Mouse (Mus musculus) liver, embryonic 15.5 days (tissue): ENCODE measurements around the gene Shc2. TPM values are rescaled to one million over a fixed set of nuclear protein-coding genes. Genes with fewer than 3 reads are reported as not detected.

ENCODE experiments used
- ATAC-seq: fragments of 200-750 bp; cut with Nextera tagmentation; 2 replicates; pipeline ENCODE4 v1.8.0; 2017; ENCODE audit warnings: moderate number of reproducible peaks, mild to moderate bottlenecking, moderate library complexity; ENCODE audit not compliant: insufficient read depth
- H3K27ac ChIP-seq: fragments of 300-500 bp; sonication (generic); replicated peaks from 2 replicates; pipeline ENCODE4 v1.5.1; 2015; ENCODE audit warnings: mild to moderate bottlenecking, inconsistent platforms
- H3K27me3 ChIP-seq: fragments of 300-500 bp; sonication (generic); 2 replicates; pipeline ENCODE4 v1.6.1; 2015; ENCODE audit warnings: mild to moderate bottlenecking, inconsistent platforms
- H3K36me3 ChIP-seq: fragments of 300-500 bp; sonication (generic); replicated peaks from 2 replicates; pipeline ENCODE4 v1.6.1; 2015; ENCODE audit warnings: moderate library complexity, mild to moderate bottlenecking, inconsistent platforms
- H3K4me1 ChIP-seq: fragments of 300-500 bp; sonication (generic); replicated peaks from 2 replicates; pipeline ENCODE4 v1.6.1; 2015; ENCODE audit warnings: inconsistent platforms
- H3K4me2 ChIP-seq: fragments of 300-500 bp; sonication (generic); 2 replicates; pipeline ENCODE4 v1.6.1; 2015; ENCODE audit warnings: moderate library complexity, mild to moderate bottlenecking, inconsistent platforms
- H3K4me3 ChIP-seq: fragments of 300-500 bp; sonication (generic); replicated peaks from 2 replicates; pipeline ENCODE4 v1.5.1; 2015; ENCODE audit warnings: mild to moderate bottlenecking, inconsistent platforms
- H3K9ac ChIP-seq: fragments of 300-500 bp; sonication (generic); 2 replicates; pipeline ENCODE4 v1.6.1; 2015; ENCODE audit warnings: moderate library complexity, mild to moderate bottlenecking, inconsistent platforms
- H3K9me3 ChIP-seq: fragments of 300-500 bp; sonication (generic); replicated peaks from 2 replicates; pipeline ENCODE4 v1.6.1; 2016; ENCODE audit warnings: inconsistent platforms
- WGBS: fragments of 180-500 bp; shearing (Covaris S2); methylation state at CpG from one replicate; pipeline ENCODE4 v1.1.7; 2015; ENCODE audit warnings: mixed read lengths; ENCODE audit not compliant: insufficient replicate concordance; 5-methylcytosine and 5-hydroxymethylcytosine counted together
- polyA plus RNA-seq: library from polyadenylated mRNA; unstranded; fragments of >200 nt; fragmentation: Nextera tagmentation; extraction: Ambion mirVana; gene quantifications from 2 replicates; pipeline ENCODE4 v1.2.1, GENCODE M21; 2015

Gene Shc2
- polyA plus RNA-seq, 1 experiment from 2014 or later, result 0.10 TPM

DNA sequence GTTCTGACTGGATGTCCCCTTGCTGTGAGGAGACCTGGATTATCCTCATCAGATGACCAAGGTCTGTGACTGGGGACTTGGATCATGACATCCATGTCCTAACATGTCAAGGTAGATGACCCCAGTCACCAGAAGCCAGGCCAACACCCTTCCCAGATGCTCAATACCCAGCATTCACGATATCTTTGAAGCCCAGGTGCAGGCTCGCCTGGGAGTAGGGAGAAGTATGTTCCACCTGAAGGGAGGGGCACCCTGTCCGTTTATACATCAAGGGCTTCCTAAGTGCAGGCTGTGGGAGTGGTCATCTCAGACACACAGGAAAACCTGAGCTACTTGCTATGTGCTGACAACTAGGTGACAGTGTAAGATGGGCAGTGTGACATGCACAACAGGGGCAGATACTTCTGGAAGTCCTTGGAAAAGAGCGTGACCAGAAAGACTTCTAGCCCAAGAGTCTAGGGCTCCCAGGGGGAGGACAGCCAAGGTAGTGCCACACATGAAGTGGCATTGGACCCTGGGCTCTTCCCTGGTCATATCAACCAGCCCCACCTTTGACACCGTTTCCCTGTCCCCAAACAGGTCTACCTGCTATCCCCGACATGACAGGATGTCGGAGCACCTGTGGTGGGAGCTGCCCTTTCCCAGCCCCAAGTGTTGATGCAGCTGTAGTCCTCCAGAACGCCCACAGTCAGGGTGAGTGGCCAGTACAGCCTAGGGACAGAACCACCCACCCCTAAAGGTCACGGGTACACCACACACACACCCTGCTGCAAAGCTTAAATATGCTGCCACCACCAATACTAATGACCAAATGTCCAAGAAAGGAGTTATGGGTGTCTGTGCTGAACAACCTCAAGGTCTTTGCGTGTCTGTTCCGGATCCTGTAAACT lies 43.1 kb upstream of the Shc2 start:
- WGBS, result 28% methylated on average over 11 of the region's 11 CpGs
- peak; percentile 2; the same call in 1 of the 2 replicates for ATAC-seq
- H3K9me3 ChIP-seq, result no peaks in the 10 kb centered on the region
- peaks cover 24% of the 10 kb centered on the region for H3K36me3 ChIP-seq
- peak overlapping the region; percentile 99 for H3K27ac ChIP-seq
- peaks cover 45% of the 10 kb centered on the region for H3K4me1 ChIP-seq
- peak overlapping the region; percentile 89 for H3K4me2 ChIP-seq
- H3K4me3 ChIP-seq, result peak overlapping the region; percentile 72
- no peaks in the 10 kb centered on the region; the same call in 1 of the 2 replicates for H3K27me3 ChIP-seq
- H3K9ac ChIP-seq, result peak overlapping the region; percentile 84

DNA sequence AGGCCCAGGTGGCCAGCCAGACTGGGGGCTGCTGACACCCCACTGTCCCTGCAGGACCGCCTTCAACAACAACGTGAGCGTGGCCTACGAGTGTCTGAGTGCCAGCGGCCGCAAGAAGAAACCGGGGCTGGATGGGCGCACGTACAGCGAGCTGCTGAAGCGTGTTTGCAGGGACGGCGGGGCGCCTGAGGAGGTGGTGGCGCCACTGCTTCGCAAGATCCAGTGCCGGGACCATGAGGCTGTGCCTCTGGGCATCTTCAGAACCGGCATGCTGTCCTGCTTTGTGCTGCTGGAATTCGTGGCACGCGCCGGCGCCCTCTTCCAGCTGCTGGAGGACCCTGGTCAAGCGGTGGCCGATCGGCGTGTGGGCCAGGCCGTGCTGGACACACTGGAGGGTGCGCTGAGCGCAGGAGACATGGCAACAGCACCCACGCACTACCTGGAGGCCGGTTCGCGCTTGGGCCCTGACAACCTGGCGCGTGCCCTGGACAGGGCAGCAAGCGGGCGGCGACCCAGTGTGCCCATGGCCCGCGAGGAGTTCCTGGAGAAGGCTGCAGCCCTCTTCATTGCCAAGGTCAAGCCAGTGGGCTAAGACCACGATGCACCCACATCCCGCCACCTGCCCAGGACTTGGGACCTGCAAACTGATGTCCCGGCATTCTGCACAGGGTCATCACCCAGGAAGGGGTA lies 37.8 kb upstream of the Shc2 start:
- no peak overlapping the region for H3K27ac ChIP-seq
- H3K9ac ChIP-seq, result no peak overlapping the region
- ATAC-seq, result no peak
- no peaks in the 10 kb centered on the region; the same call in 1 of the 2 replicates for H3K36me3 ChIP-seq
- H3K4me1 ChIP-seq, result peaks cover 23% of the 10 kb centered on the region
- no peaks in the 10 kb centered on the region for H3K9me3 ChIP-seq
- no peak overlapping the region for H3K4me2 ChIP-seq
- no peak overlapping the region for H3K4me3 ChIP-seq
- H3K27me3 ChIP-seq, result no peaks in the 10 kb centered on the region; the same call in 1 of the 2 replicates
- 72% methylated on average over 44 of the region's 44 CpGs for WGBS

DNA sequence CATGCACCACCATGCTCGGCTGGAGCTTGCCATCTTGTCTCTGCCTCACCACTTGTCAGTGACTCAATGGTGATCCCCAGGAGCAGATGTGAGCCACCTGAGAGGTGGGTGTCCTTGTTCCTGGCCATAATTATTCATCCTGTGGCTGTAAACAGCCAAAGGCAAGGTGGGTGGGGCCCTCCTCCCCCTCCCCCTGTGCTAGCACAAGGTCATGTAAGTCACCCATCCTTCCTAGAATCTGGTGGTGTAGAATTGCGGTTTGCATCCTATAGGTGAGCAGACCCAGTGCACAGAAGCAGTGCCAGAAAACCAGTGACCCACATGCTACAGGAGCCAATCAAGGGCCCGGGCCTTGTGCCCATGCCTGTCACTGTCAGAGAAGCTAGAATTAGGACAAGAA lies 35.3 kb upstream of the Shc2 start:
- no peak overlapping the region for H3K27ac ChIP-seq
- H3K4me2 ChIP-seq, result no peak overlapping the region
- 80% methylated on average over 3 of the region's 3 CpGs for WGBS
- H3K36me3 ChIP-seq, result no peaks in the 10 kb centered on the region; the same call in 1 of the 2 replicates
- ATAC-seq, result no peak
- no peaks in the 10 kb centered on the region for H3K9me3 ChIP-seq
- no peak overlapping the region for H3K9ac ChIP-seq
- H3K4me3 ChIP-seq, result no peak overlapping the region
- peaks cover 2% of the 10 kb centered on the region; the same call in 1 of the 2 replicates for H3K27me3 ChIP-seq
- peaks cover 32% of the 10 kb centered on the region for H3K4me1 ChIP-seq

DNA sequence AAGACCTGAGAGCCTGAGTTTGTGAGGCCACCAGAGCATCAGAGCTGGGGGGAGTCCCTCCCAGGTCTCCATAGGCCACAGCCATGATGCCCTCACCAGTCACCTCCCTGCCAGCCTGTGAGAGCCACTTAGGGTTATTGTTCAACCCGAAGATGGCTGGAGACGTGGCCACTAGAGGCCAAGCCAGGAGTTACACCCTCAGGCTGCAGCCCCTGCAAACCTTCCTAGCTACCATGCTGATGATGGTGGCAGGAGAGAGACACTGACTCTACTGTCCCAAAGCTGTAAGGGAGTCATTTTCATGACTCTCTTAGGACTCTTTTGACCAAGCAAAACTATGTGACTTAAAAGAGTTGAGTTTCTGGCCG lies 34.4 kb upstream of the Shc2 start:
- WGBS, result 57% methylated on average over 3 of the region's 3 CpGs
- Histone ChIP-seq H3K9me3 (no peaks in the 10 kb centered on the region), H3K9ac (no peak overlapping the region), H3K27me3 (peaks cover 5% of the 10 kb centered on the region; the same call in 1 of the 2 replicates), H3K4me2 (no peak overlapping the region), H3K36me3 (no peaks in the 10 kb centered on the region; the same call in 1 of the 2 replicates), H3K4me3 (no peak overlapping the region), H3K27ac (no peak overlapping the region), H3K4me1 (peaks cover 33% of the 10 kb centered on the region)
- no peak for ATAC-seq

DNA sequence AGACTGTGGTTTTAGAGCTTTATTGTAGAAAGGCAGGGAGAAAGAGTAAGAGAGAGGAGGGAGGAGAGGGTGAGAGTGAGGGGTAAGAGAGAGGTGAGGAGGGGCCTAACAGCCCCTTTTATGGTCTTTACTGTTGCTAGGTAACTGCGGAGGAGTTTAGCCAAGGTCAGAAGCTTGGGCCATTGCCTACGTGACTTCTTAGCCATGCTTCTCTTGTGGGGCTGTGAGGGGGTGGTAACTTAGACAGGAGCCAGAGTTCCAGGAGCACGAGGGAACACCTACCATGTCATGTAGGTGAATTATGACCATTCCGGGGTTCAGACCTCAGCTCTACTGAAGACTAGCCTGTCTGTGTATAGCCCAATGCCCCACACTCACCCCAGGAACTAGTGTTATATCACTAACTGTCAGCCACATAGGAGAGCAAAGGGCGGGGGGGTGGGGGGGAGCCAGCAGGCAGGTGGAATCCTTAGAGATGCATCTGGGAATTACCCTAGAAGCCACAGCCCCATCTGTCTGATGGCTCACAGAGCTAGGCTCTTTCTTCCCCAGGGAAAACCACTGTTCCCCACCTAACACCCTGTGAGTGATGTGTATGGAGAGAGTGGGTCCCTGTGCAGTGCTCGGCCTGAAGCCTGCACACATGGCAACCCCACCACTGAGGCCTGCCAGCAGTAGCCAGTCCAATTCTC lies 33.8 kb upstream of the Shc2 start:
- Histone ChIP-seq H3K4me3 (no peak overlapping the region), H3K4me1 (peaks cover 33% of the 10 kb centered on the region), H3K9me3 (no peaks in the 10 kb centered on the region), H3K36me3 (no peaks in the 10 kb centered on the region; the same call in 1 of the 2 replicates), H3K27me3 (peaks cover 5% of the 10 kb centered on the region; the same call in 1 of the 2 replicates), H3K27ac (no peak overlapping the region), H3K9ac (no peak overlapping the region), H3K4me2 (no peak overlapping the region)
- WGBS, result 55% methylated on average over 6 of the region's 6 CpGs
- ATAC-seq, result no peak

DNA sequence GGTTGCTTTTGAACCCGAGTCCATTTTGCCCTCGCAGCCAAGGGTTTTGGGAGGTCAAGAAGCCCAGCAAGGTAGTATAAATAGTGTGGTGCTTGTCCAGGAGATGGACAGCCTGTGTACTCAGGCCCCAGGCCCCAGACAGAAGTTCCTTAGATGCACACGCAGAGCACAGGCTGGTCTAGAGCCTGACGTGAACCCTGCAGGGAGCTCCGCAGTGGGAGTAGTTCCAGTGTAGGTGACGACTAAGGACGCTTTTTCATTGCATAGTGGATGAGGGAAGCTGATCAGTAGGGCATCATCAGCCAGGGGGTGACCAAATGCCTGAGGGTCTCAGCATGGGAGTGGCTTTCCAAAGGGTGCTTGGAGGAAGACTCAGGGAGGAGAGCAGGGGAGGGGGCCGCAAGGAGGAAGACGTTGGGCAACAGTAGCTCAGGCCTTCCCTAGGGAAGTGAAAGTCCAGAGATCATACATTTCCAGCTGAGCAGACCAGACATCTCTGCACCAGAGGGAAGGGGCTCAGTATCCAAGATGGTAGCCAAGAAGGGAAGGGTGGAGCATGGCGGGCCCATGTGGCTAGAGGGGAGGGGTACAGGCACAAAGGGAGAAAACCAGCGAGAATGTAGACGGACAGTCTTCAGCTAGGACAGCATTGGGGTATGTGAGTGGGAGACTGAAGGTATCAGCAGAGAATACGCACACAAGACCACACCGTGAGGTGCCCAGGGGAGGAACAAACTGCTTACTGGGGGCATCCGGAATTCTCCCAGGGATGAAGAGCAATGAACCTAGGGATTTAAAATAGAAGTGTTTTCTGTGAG lies 32.6 kb upstream of the Shc2 start:
- peaks cover 5% of the 10 kb centered on the region; the same call in 1 of the 2 replicates for H3K27me3 ChIP-seq
- H3K9ac ChIP-seq, result peak overlapping the region; percentile 80
- ATAC-seq, result peak; percentile 10; the same call in 1 of the 2 replicates
- WGBS, result 31% methylated on average over 15 of the region's 15 CpGs
- H3K27ac ChIP-seq, result peak overlapping the region; percentile 88
- H3K4me3 ChIP-seq, result peak overlapping the region; percentile 96
- no peaks in the 10 kb centered on the region for H3K9me3 ChIP-seq
- no peaks in the 10 kb centered on the region; the same call in 1 of the 2 replicates for H3K36me3 ChIP-seq
- peaks cover 33% of the 10 kb centered on the region for H3K4me1 ChIP-seq
- peak overlapping the region; percentile 88 for H3K4me2 ChIP-seq

DNA sequence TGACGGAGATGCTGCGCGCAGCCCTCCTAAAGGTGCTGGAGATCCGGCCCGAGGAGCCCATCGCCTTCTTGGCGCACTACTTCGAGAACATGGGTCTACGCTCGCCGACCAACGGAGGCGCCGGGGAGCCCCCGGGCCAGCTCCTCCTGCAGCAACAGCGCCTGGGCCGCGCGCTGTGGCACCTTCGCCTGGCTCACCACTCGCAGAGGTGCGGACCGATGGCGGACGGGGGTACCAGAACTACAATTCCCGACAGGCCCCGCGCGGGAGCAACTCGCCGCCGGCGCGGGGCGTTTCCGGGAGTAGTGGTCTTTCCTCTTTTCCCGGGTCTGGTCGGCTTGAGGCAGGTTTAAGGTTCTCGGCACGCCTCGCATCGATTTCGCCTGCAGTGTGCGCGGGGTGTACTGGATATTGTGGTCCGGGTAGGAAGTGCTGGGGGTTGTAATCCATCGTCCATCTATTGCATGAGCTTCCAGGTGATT lies 31.9 kb upstream of the Shc2 start:
- Histone ChIP-seq H3K36me3 (no peaks in the 10 kb centered on the region; the same call in 1 of the 2 replicates), H3K9me3 (no peaks in the 10 kb centered on the region), H3K9ac (peak overlapping the region; percentile 80), H3K4me1 (peaks cover 33% of the 10 kb centered on the region), H3K4me3 (peak overlapping the region; percentile 96), H3K27me3 (peaks cover 5% of the 10 kb centered on the region; the same call in 1 of the 2 replicates), H3K4me2 (peak overlapping the region; percentile 88), H3K27ac (peak overlapping the region; percentile 88)
- WGBS, result under 1% methylated on average over 47 of the region's 47 CpGs
- ATAC-seq, result peak; percentile 45

DNA sequence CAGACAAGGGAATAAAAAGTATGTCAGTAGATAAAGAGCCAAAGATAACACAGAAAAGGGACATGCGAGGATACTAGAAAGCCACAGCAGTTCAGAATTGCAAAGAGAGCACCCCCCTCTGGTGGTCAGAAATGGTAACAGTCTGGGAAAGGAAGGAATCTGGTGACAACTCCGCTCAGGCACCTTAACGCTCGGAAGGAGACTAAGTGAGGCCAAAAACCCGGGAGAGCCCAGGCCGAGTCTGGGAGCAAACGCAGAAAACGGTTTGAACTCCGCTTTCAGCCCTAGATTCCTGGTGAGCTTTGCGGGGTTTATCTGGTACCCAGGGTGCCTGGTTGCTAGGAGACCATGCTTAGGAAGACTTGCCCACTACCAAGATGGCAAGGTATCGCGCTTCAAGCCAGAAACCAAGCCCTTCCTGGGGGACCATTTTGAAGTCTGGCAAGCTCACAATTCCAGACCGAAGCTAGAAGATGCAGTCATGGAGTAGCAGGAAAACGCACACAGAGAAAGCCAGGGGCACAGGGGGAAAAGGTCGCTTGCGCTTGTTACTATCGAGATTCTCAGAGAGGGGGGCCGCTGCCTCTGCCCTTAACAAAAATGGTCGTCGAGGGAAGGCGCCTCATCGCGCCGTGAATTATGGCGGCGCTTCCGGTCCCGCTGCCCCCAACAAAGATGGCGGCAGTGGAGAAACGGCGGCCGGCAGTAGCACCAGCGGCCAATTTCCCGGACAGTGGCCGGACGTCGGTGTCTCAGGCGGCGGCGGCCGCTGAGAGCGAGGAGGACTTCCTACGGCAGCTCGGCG lies 31.3 kb upstream of the Shc2 start, which contains the start of gene Tpgs1:
Tpgs1 (plus strand) TSS at position 599 of the 805 bp plus-strand sequence.
- Histone ChIP-seq H3K4me2 (peak within 1 kb of the TSS; percentile 88), H3K4me3 (peak within 1 kb of the TSS; percentile 96), H3K36me3 (no peaks in the 10 kb centered on the region; the same call in 1 of the 2 replicates), H3K27me3 (peaks cover 5% of the 10 kb centered on the region; the same call in 1 of the 2 replicates), H3K4me1 (peaks cover 33% of the 10 kb centered on the region), H3K27ac (peak within 1 kb of the TSS; percentile 88), H3K9ac (peak within 1 kb of the TSS; percentile 80), H3K9me3 (no peaks in the 10 kb centered on the region)
- peak; percentile 80 for ATAC-seq
- WGBS, result 1% methylated on average over 45 of the region's 45 CpGs

DNA sequence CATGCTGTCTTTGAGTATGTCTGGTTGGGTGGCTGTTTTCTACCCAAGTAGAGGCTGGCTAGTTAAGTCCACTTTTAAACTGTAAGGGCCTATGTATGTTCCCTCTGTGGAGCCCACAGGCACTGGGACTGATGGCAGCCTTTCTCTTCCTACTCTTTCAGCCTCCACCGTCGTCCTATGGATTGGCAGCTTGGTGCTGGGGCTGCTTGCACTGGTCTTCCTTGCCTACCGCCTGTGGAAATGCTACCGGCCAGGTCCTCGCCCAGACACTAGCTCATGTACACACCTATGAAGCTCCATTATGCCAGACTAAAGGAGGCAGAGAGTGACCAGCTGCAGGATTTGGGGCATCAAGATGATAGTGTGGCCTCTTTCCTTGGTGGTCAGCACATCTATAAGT lies 30.4 kb upstream of the Shc2 start:
- Histone ChIP-seq H3K9ac (no peak overlapping the region), H3K4me2 (no peak overlapping the region), H3K4me3 (no peak overlapping the region), H3K27ac (no peak overlapping the region), H3K36me3 (no peaks in the 10 kb centered on the region; the same call in 1 of the 2 replicates), H3K27me3 (peaks cover 5% of the 10 kb centered on the region; the same call in 1 of the 2 replicates), H3K4me1 (peaks cover 33% of the 10 kb centered on the region), H3K9me3 (no peaks in the 10 kb centered on the region)
- no peak for ATAC-seq
- WGBS, result 64% methylated on average over 5 of the region's 5 CpGs
